In the genomic region with DNA sequence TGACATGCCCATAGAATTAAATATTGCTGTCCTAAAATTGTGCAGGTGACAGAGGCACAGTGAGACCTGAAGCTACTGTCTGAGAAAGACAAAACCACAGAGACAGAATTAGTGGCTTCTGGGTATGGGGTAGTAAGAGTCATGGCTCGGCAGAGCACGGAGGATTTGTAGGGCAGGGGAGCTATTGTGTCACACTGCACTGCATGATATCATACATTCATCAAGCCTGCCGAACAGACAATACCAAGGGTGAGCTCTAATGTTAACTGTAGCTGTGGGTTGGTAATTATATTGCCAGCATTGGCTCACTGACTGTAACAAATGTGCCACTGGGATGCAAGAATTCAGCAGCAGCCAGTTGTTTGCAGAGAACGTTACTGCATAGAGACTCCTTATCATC, we compare ENCODE assay signal across 25 mouse cellular contexts. TPM values are rescaled to one million over a fixed set of nuclear protein-coding genes. Genes with fewer than 3 reads are reported as not detected.
"Had no signal": no experiment of that assay in that cellular context is flagged by ENCODE, and none has a peak within 500 bp of the region (broad histone marks: within the 10 kb centered on the region; RNA-seq: fewer than 3 reads in every experiment).

No protein-coding gene starts in this region.

- H3K27ac ChIP-seq: liver, embryonic 13.5 days; stomach, embryonic 15.5 days had no signal

- H3K4me2 ChIP-seq: liver, embryonic 13.5 days; midbrain, embryonic 11.5 days; stomach, embryonic 15.5 days had no signal

- H3K36me3 ChIP-seq: liver, embryonic 13.5 days; stomach, embryonic 15.5 days had no signal

- H3K27me3 ChIP-seq: liver, embryonic 13.5 days; stomach, embryonic 15.5 days had no signal

- H3K9me3 ChIP-seq: liver, embryonic 13.5 days; stomach, embryonic 15.5 days had no signal

- H3K9ac ChIP-seq: liver, embryonic 13.5 days; stomach, embryonic 15.5 days had no signal

- H3K4me3 ChIP-seq: liver, embryonic 13.5 days; stomach, embryonic 15.5 days had no signal

- DNase-seq: kidney, adult 11 months; kidney, adult 8-10 months; kidney, postnatal 14 days; kidney, postnatal 4 days; liver, embryonic 13.5 days; lung, adult 2 months; lung, postnatal 14 days; lung, postnatal 4 days; midbrain, embryonic 14.5 days; right cerebral cortex, postnatal 25 days; spleen, adult 18-20 months; thymus, postnatal 36 days had no signal

RNA-seq across cellular contexts. Expression of gene Gm11985, which starts 24.0 kb away (rescaled TPM):
- total RNA-seq: layer of hippocampus, adult 18-20 months; layer of hippocampus, postnatal 14 days; left cerebral cortex, adult 8-10 months; left cerebral cortex, postnatal 14 days; liver, adult 2 months; megakaryocyte progenitor cell, adult 5-6 weeks; megakaryocyte-erythroid progenitor cell, adult 5-6 weeks; midbrain, postnatal 0 days had no signal
- polyA plus RNA-seq: limb, embryonic 11.5 days; liver, adult 2 months; liver, embryonic 13.5 days; liver, embryonic 16.5 days; lung, adult 2 months; midbrain, embryonic 11.5 days; midbrain, embryonic 14.5 days; midbrain, postnatal 0 days; stomach, embryonic 15.5 days; urinary bladder, adult 2 months had no signal

RNA-seq across cellular contexts. Expression of gene Igfbp1, which starts 33.2 kb away (rescaled TPM):
- total RNA-seq: layer of hippocampus, adult 18-20 months; layer of hippocampus, postnatal 14 days; left cerebral cortex, adult 8-10 months; megakaryocyte progenitor cell, adult 5-6 weeks; megakaryocyte-erythroid progenitor cell, adult 5-6 weeks; midbrain, postnatal 0 days had no signal
- polyA plus RNA-seq: midbrain, postnatal 0 days; urinary bladder, adult 2 months had no signal

RNA-seq across cellular contexts. Expression of gene Igfbp3, which starts 49.3 kb away (rescaled TPM):
- total RNA-seq: megakaryocyte progenitor cell, adult 5-6 weeks; megakaryocyte-erythroid progenitor cell, adult 5-6 weeks had no signal
